Mouse (Mus musculus) liver, postnatal 0 days (tissue): Measurements from ENCODE around the gene Med24. TPM values are rescaled to one million over a fixed set of nuclear protein-coding genes. Genes with fewer than 3 reads are reported as not detected.
A peak's percentile ranks its signal among the peaks of the same experiment; 100 is the strongest.

Experiments used
- ATAC-seq: fragments of 200-750 bp; cut with Nextera tagmentation; 2 replicates; pipeline ENCODE4 v1.8.0; 2017; ENCODE audit warnings: mild to moderate bottlenecking, moderate library complexity
- DNase-seq: peaks from one replicate; pipeline ENCODE4 v3.0.0-alpha.2; 2016
- H3K27ac ChIP-seq: fragments of 300-500 bp; sonication (generic); 2 replicates; pipeline ENCODE4 v1.5.1; 2014; ENCODE audit warnings: antibody characterized with exemption, moderate library complexity, mild to moderate bottlenecking, low read depth
- H3K27me3 ChIP-seq: fragments of 300-500 bp; sonication (generic); 2 replicates; pipeline ENCODE4 v1.6.1; 2014; ENCODE audit warnings: low read length, control low read depth, mixed read lengths; ENCODE audit not compliant: insufficient read depth
- H3K36me3 ChIP-seq: fragments of 300-500 bp; sonication (generic); replicated peaks from 2 replicates; pipeline ENCODE4 v1.6.1; 2014; ENCODE audit warnings: mild to moderate bottlenecking, control low read depth, low read length, moderate library complexity, mixed read lengths; ENCODE audit not compliant: insufficient read depth
- H3K4me1 ChIP-seq: fragments of 300-500 bp; sonication (generic); 2 replicates; pipeline ENCODE4 v1.6.1; 2014; ENCODE audit warnings: antibody characterized with exemption, mild to moderate bottlenecking, control low read depth; ENCODE audit not compliant: insufficient read depth
- H3K4me2 ChIP-seq: fragments of 300-500 bp; sonication (generic); 2 replicates; pipeline ENCODE4 v1.6.1; 2014; ENCODE audit warnings: low read depth, mild to moderate bottlenecking, low read length, moderate library complexity, mixed read lengths
- H3K4me3 ChIP-seq: fragments of 300-500 bp; sonication (generic); 2 replicates; pipeline ENCODE4 v1.5.1; 2014; ENCODE audit warnings: low read depth, low read length
- H3K9ac ChIP-seq: fragments of 300-500 bp; sonication (generic); replicated peaks from 2 replicates; pipeline ENCODE4 v1.6.1; 2014; ENCODE audit warnings: mild to moderate bottlenecking, moderate library complexity
- H3K9me3 ChIP-seq: fragments of 300-500 bp; sonication (generic); 2 replicates; pipeline ENCODE4 v1.6.1; 2016; ENCODE audit warnings: mild to moderate bottlenecking, control low read depth, low read length, mixed read lengths
- CTCF ChIP-seq: sonication (generic); IDR thresholded peaks from 2 replicates; pipeline ENCODE4 v1.5.1; 2016; ENCODE audit warnings: antibody characterized with exemption, low read depth
- EP300 ChIP-seq: IDR thresholded peaks from 2 replicates; pipeline ENCODE4 v1.6.1; 2016; ENCODE audit warnings: antibody characterized with exemption, low read depth, mild to moderate bottlenecking
- WGBS: fragments of 180-500 bp; shearing (Covaris S2); extraction: QIAGEN DNeasy Blood & Tissue Kit; methylation state at CpG from one replicate; pipeline ENCODE4 v1.1.7; 2014; ENCODE audit not compliant: insufficient replicate concordance; 5-methylcytosine and 5-hydroxymethylcytosine counted together
- polyA plus RNA-seq: library from polyadenylated mRNA; unstranded; fragments of >200 nt; fragmentation: Nextera tagmentation; extraction: Ambion mirVana; gene quantifications from 2 replicates; pipeline ENCODE4 v1.2.1, GENCODE M21; 2015

The Med24 gene
- polyA plus RNA-seq, 1 experiment from 2014 or later, result 10.9 TPM

DNA sequence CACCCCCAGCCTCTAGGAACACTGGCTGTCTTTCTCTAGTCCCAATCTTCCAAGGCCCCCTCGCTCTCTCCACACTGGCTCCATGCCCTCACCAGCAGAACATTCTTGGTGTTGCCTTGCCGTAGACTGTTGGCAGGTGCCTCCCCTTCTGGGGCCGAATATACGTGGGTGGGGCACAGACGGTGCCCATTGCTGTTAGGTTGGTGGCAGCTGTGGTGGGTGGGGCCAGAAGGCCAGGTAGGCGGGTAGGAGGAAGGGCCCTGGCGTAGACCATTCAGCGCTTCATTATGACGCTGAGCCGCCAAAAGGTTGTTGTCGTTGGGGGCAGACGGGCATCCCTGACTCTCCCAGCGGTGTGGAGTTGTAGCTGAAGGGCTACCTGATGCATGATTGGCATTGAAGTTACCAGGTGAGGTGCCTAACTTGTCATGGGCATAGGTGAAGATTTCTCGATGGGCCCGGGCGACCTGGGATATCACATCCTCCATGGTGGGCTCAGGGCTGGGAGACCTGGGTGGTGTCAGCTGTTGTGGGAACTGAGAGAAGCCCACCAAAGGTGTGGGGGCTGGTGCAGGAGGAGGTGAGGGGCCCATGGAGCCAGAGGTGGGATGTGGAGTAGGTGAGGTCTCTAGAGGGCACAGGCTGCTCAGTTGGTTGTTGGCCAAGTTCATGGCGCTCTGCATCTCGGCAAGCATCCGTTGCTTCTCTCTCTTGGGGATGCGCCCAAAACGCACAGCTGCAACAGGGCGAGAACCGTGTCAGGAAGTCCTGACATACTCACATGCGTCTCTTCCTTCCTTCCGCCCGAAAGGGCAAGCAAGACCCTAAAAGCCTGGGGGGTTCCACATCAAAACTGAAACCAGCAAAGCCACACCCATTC is 41.1 kb upstream of the Med24 start:
- no peak overlapping the region for H3K9ac ChIP-seq
- TF ChIP-seq EP300, result no peak
- no peak for TF ChIP-seq CTCF
- H3K4me2 ChIP-seq, result no peak overlapping the region
- ATAC-seq (no peak), DNase-seq (peak; percentile 34)
- peak overlapping the region; percentile 71 for H3K27ac ChIP-seq
- no peak overlapping the region for H3K4me3 ChIP-seq
- peaks cover 18% of the 10 kb centered on the region for H3K36me3 ChIP-seq
- H3K27me3 ChIP-seq, result no peaks in the 10 kb centered on the region
- 81% methylated on average over 25 of the region's 26 CpGs for WGBS
- H3K4me1 ChIP-seq, result peaks cover 74% of the 10 kb centered on the region
- H3K9me3 ChIP-seq, result no peaks in the 10 kb centered on the region

- DNase-seq (peak; percentile 16), ATAC-seq (no peak)
- Histone ChIP-seq H3K9me3 (no peaks in the 10 kb centered on the region), H3K27ac (peak overlapping the region; percentile 61), H3K4me3 (no peak overlapping the region), H3K4me2 (peak overlapping the region; percentile 66), H3K27me3 (no peaks in the 10 kb centered on the region), H3K9ac (0 out of 2 replicates have a peak overlapping the region, but pooled peaks have one; percentile 32), H3K4me1 (peaks cover 65% of the 10 kb centered on the region), H3K36me3 (peaks cover 23% of the 10 kb centered on the region)
- 75% methylated on average over 25 of the region's 25 CpGs for WGBS
- no peak for TF ChIP-seq CTCF
- no peak for TF ChIP-seq EP300
Observed at GRCm38 (mm10) chr11:98769007-98769954, 40.0 kb upstream of the Med24 start.

- peak overlapping the region; percentile 61 for H3K27ac ChIP-seq
- H3K9ac ChIP-seq, result peak overlapping the region; percentile 32; the same call in 1 of the 2 replicates
- H3K4me1 ChIP-seq, result peaks cover 59% of the 10 kb centered on the region
- ATAC-seq, result peak; percentile 40
- WGBS, result 32% methylated on average over 37 of the region's 39 CpGs
- no peaks in the 10 kb centered on the region for H3K9me3 ChIP-seq
- H3K27me3 ChIP-seq, result no peaks in the 10 kb centered on the region
- peaks cover 28% of the 10 kb centered on the region for H3K36me3 ChIP-seq
- peak overlapping the region; percentile 66 for H3K4me2 ChIP-seq
- TF ChIP-seq CTCF (no peak), EP300 (no peak)
- peak overlapping the region; percentile 35; the same call in 1 of the 2 replicates for H3K4me3 ChIP-seq
- DNase-seq, result peak; percentile 47
Observed at GRCm38 (mm10) chr11:98768127-98769006, 39.1 kb upstream of the Med24 start.

GRCm38 (mm10) chr11:98767713-98768112 is 38.5 kb upstream of the Med24 start:
- Histone ChIP-seq H3K4me2 (peak overlapping the region; percentile 66), H3K36me3 (peaks cover 28% of the 10 kb centered on the region), H3K9ac (no peak overlapping the region; the same call in 1 of the 2 replicates), H3K27me3 (no peaks in the 10 kb centered on the region), H3K4me3 (peak overlapping the region; percentile 35; the same call in 1 of the 2 replicates), H3K9me3 (no peaks in the 10 kb centered on the region), H3K4me1 (peaks cover 53% of the 10 kb centered on the region), H3K27ac (peak overlapping the region; percentile 34; the same call in 1 of the 2 replicates)
- WGBS, result 23% methylated on average over 4 of the region's 4 CpGs
- DNase-seq (no peak), ATAC-seq (no peak)
- TF ChIP-seq CTCF (no peak), EP300 (no peak)

DNA sequence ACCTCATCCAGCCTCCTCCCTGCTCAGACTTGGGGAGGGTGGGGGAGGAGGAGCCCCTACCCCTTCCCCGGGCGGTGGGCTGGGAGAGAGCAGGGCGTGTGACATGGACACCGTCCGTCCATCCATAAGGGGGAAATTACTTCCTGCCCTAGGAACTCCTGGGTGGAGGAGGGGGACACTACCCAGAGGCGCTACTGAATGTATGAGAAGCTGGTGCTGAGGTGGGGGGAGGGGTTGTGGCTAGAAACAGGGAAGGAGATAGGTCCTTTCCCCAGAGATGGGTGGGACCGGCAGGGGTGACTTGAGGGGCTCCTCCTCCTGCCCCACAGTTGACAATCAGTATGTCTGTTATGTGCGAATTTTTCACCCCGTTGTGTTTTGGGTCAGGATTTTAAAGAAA is 38.0 kb upstream of the Med24 start:
- H3K9me3 ChIP-seq, result no peaks in the 10 kb centered on the region
- H3K36me3 ChIP-seq, result peaks cover 28% of the 10 kb centered on the region
- H3K4me2 ChIP-seq, result peak overlapping the region; percentile 66
- H3K4me3 ChIP-seq, result 0 out of 2 replicates have a peak overlapping the region, but pooled peaks have one; percentile 13
- ATAC-seq, result peak; percentile 43
- DNase-seq, result peak; percentile 69
- H3K27me3 ChIP-seq, result no peaks in the 10 kb centered on the region
- peak overlapping the region; percentile 16; the same call in 1 of the 2 replicates for H3K27ac ChIP-seq
- H3K9ac ChIP-seq, result 0 out of 2 replicates have a peak overlapping the region, but pooled peaks have one; percentile 11
- 28% methylated on average over 8 of the region's 9 CpGs for WGBS
- TF ChIP-seq EP300 (no peak), CTCF (no peak)
- peaks cover 48% of the 10 kb centered on the region for H3K4me1 ChIP-seq
